Mouse (Mus musculus): ENCODE results near the gene Ppp3r2. TPM values are rescaled to one million over a fixed set of nuclear protein-coding genes. Genes with fewer than 3 reads are reported as not detected.

Gene Ppp3r2
- total RNA-seq (2014; rRNA removed) (0.31 and 0.32 TPM in 2 replicates), polyA plus RNA-seq (2015; fragmentation: Nextera tagmentation; extraction: Ambion mirVana) (0.29 and 0.33 TPM in 2 replicates)

GRCm38 (mm10) chr4:49681812-49682211 lies at the start of gene Ppp3r2:
Gene Ppp3r2 (minus strand): TSS chr4:49682024.
- Histone ChIP-seq H3K27me3 (ENCODE audit: insufficient read depth, low read length) (no peaks in the 10 kb centered on the region), H3K4me2 (ENCODE audit: low read depth, low read length) (no peak within 1 kb of the TSS), H3K36me3 (ENCODE audit: insufficient read depth, low read length) (no peaks in the 10 kb centered on the region), H3K4me1 (ENCODE audit: insufficient read depth, low read length) (no peaks in the 10 kb centered on the region), H3K27ac (no peak within 1 kb of the TSS), H3K9me3 (ENCODE audit: low read length) (no peaks in the 10 kb centered on the region), H3K9ac (replicated peaks; ENCODE audit: low read length) (no peak within 1 kb of the TSS), H3K4me3 (ENCODE audit: low read length) (no peak within 1 kb of the TSS)
- 92% methylated on average over 13 of the region's 13 CpGs for WGBS
- DNase-seq (ENCODE audit: low spot score) (no peak), ATAC-seq (no peak)
- TF ChIP-seq CTCF (IDR thresholded peaks at IDR 0.05; ENCODE audit: low read depth) = no peak

- Histone ChIP-seq H3K9me3 (ENCODE audit: low read length) (no peaks in the 10 kb centered on the region), H3K36me3 (ENCODE audit: insufficient read depth, low read length) (no peaks in the 10 kb centered on the region), H3K27ac (no peak overlapping the region), H3K27me3 (ENCODE audit: insufficient read depth, low read length) (no peaks in the 10 kb centered on the region), H3K4me2 (ENCODE audit: low read depth, low read length) (no peak overlapping the region), H3K9ac (replicated peaks; ENCODE audit: low read length) (no peak overlapping the region), H3K4me1 (ENCODE audit: insufficient read depth, low read length) (no peaks in the 10 kb centered on the region), H3K4me3 (ENCODE audit: low read length) (no peak overlapping the region)
- WGBS = 52% methylated on average over 3 of the region's 3 CpGs
- no peak for TF ChIP-seq CTCF (IDR thresholded peaks at IDR 0.05; ENCODE audit: low read depth)
- DNase-seq (ENCODE audit: low spot score) (no peak), ATAC-seq (no peak)
Observed at GRCm38 (mm10) chr4:49729326-49729725, 47.5 kb upstream of the Ppp3r2 start.

GRCm38 (mm10) chr4:49723908-49724307 lies 42.1 kb upstream of the Ppp3r2 start:
- Histone ChIP-seq H3K9ac (replicated peaks; ENCODE audit: low read length) (no peak overlapping the region), H3K4me3 (ENCODE audit: low read length) (no peak overlapping the region), H3K36me3 (ENCODE audit: insufficient read depth, low read length) (no peaks in the 10 kb centered on the region), H3K4me2 (ENCODE audit: low read depth, low read length) (no peak overlapping the region), H3K27me3 (ENCODE audit: insufficient read depth, low read length) (no peaks in the 10 kb centered on the region), H3K27ac (no peak overlapping the region), H3K4me1 (ENCODE audit: insufficient read depth, low read length) (no peaks in the 10 kb centered on the region), H3K9me3 (ENCODE audit: low read length) (no peaks in the 10 kb centered on the region)
- TF ChIP-seq CTCF (IDR thresholded peaks at IDR 0.05; ENCODE audit: low read depth) = no peak
- no peak for DNase-seq (ENCODE audit: low spot score)
- 95% methylated on average over 2 of the region's 2 CpGs for WGBS
- ATAC-seq = no peak

- 55% methylated on average over 12 of the region's 12 CpGs for WGBS
- TF ChIP-seq CTCF (IDR thresholded peaks at IDR 0.05; ENCODE audit: low read depth) = no peak
Observed at GRCm38 (mm10) chr4:49691405-49692194, 9.8 kb upstream of the Ppp3r2 start.

GRCm38 (mm10) chr4:49688594-49689288 lies 6.9 kb upstream of the Ppp3r2 start:
- H3K4me2 ChIP-seq (ENCODE audit: low read depth, low read length) = no peak overlapping the region
- DNase-seq (ENCODE audit: low spot score) (peak; percentile 88), ATAC-seq (peak; percentile 85)
- no peak overlapping the region for H3K9ac ChIP-seq (replicated peaks; ENCODE audit: low read length)
- 13% methylated on average over 9 of the region's 9 CpGs for WGBS
- H3K27me3 ChIP-seq (ENCODE audit: insufficient read depth, low read length) = no peaks in the 10 kb centered on the region
- no peaks in the 10 kb centered on the region for H3K4me1 ChIP-seq (ENCODE audit: insufficient read depth, low read length)
- no peaks in the 10 kb centered on the region for H3K36me3 ChIP-seq (ENCODE audit: insufficient read depth, low read length)
- H3K27ac ChIP-seq = no peak overlapping the region
- TF ChIP-seq CTCF (IDR thresholded peaks at IDR 0.05; ENCODE audit: low read depth) = peak; percentile 92
- H3K4me3 ChIP-seq (ENCODE audit: low read length) = no peak overlapping the region
- H3K9me3 ChIP-seq (ENCODE audit: low read length) = no peaks in the 10 kb centered on the region

More at GRCm38 (mm10) chr4:49691405-49692194, 9.8 kb upstream of the Ppp3r2 start:
- DNase-seq (ENCODE audit: low spot score) = no peak
- H3K9ac ChIP-seq (replicated peaks; ENCODE audit: low read length) = no peak overlapping the region
- H3K27ac ChIP-seq = no peak overlapping the region
- H3K27me3 ChIP-seq (ENCODE audit: insufficient read depth, low read length) = no peaks in the 10 kb centered on the region
- H3K9me3 ChIP-seq (ENCODE audit: low read length) = no peaks in the 10 kb centered on the region
- no peaks in the 10 kb centered on the region for H3K36me3 ChIP-seq (ENCODE audit: insufficient read depth, low read length)
- no peak for ATAC-seq
- H3K4me1 ChIP-seq (ENCODE audit: insufficient read depth, low read length) = no peaks in the 10 kb centered on the region
- H3K4me3 ChIP-seq (ENCODE audit: low read length) = no peak overlapping the region
- H3K4me2 ChIP-seq (ENCODE audit: low read depth, low read length) = no peak overlapping the region

- no peak overlapping the region for H3K9ac ChIP-seq (replicated peaks; ENCODE audit: low read length)
- 92% methylated on average over 11 of the region's 11 CpGs for WGBS
- no peaks in the 10 kb centered on the region for H3K9me3 ChIP-seq (ENCODE audit: low read length)
- no peaks in the 10 kb centered on the region for H3K27me3 ChIP-seq (ENCODE audit: insufficient read depth, low read length)
- no peak overlapping the region for H3K27ac ChIP-seq
- ATAC-seq (no peak), DNase-seq (ENCODE audit: low spot score) (no peak)
- H3K4me2 ChIP-seq (ENCODE audit: low read depth, low read length) = no peak overlapping the region
- TF ChIP-seq CTCF (IDR thresholded peaks at IDR 0.05; ENCODE audit: low read depth) = no peak
- no peak overlapping the region for H3K4me3 ChIP-seq (ENCODE audit: low read length)
- H3K4me1 ChIP-seq (ENCODE audit: insufficient read depth, low read length) = no peaks in the 10 kb centered on the region
- H3K36me3 ChIP-seq (ENCODE audit: insufficient read depth, low read length) = no peaks in the 10 kb centered on the region
Observed at GRCm38 (mm10) chr4:49680171-49680875, 1.5 kb downstream of the Ppp3r2 start.
